Mouse (Mus musculus): ENCODE data around the gene Tnfrsf14. TPM values are rescaled to one million over a fixed set of nuclear protein-coding genes. Genes with fewer than 3 reads are reported as not detected.

The Tnfrsf14 gene
- polyA plus RNA-seq, 1 experiment from 2014 or later, result not detected

DNA sequence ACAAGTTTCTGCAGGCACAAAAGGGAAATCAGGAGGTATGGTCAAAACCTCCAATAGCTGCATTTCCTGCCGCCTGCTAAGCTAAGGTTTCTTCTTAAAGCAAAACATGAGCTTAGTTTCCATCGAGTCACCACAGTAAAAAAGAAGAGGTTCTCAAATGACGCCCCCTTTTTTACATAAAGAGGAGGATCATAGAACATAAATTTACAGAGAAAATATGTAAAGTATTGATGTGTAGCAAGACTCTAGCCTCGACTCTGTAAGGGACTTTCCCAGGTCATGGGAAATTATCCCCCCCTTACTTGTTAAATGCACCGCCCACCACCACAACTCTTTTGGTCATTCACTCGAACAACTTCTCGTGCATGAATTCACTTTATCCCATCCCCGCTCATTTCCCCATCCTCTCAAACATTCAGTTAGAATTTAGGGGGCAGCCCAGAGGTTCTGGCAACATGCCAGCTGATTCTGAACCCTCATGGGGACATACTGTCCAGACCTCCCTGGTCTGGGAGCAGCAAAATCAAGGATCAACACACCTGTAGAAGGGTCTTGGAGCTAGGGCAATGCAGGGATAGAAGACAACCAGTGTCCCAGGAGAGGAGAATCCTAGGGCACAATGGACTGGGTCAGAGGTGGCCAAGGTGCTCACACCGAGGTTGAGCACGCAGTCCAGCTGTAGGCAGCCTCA is 14.4 kb upstream of the Tnfrsf14 start:
- Histone ChIP-seq H3K4me2 (ENCODE audit: low read length) (no peak overlapping the region), H3K27ac (replicated peaks; ENCODE audit: low read depth, low read length) (no peak overlapping the region), H3K9me3 (ENCODE audit: control insufficient read depth, low read length) (no peaks in the 10 kb centered on the region), H3K4me1 (ENCODE audit: control insufficient read depth, insufficient read depth, low read length) (peaks cover 14% of the 10 kb centered on the region; the same call in 1 of the 2 replicates), H3K9ac (replicated peaks; ENCODE audit: low read length) (no peak overlapping the region), H3K4me3 (replicated peaks; ENCODE audit: low read depth, low read length) (no peak overlapping the region), H3K27me3 (ENCODE audit: control insufficient read depth, insufficient read depth, low read length) (no peaks in the 10 kb centered on the region), H3K36me3 (ENCODE audit: control insufficient read depth, insufficient read depth, low read length) (no peaks in the 10 kb centered on the region)
- DNase-seq, result no peak
- ATAC-seq (ENCODE audit: low FRiP score, low TSS enrichment), result no peak
- 95% methylated on average over 10 of the region's 10 CpGs for WGBS

DNA sequence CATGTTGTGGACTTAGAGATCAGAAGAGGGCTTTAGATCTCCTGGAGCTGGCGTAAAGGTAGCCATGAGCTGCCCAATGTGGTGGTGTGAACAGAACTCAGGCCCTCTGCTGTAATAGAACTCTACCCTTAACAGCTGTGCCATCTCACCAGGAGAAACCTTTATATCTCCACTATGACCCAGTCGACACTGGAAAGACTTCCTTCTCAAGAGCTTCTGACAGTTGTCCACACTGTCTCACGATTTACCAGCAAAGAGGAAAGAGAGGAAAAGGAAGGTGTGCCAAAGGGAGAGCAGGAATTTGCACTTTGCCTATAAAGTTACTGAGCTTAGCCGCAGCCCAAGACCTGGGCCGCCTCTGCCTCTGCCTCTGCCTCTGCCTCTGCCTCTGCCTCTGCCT is 13.5 kb upstream of the Tnfrsf14 start:
- Histone ChIP-seq H3K9me3 (ENCODE audit: control insufficient read depth, low read length) (no peaks in the 10 kb centered on the region), H3K4me2 (ENCODE audit: low read length) (no peak overlapping the region), H3K4me1 (ENCODE audit: control insufficient read depth, insufficient read depth, low read length) (peaks cover 14% of the 10 kb centered on the region; the same call in 1 of the 2 replicates), H3K9ac (replicated peaks; ENCODE audit: low read length) (no peak overlapping the region), H3K4me3 (replicated peaks; ENCODE audit: low read depth, low read length) (no peak overlapping the region), H3K36me3 (ENCODE audit: control insufficient read depth, insufficient read depth, low read length) (no peaks in the 10 kb centered on the region), H3K27me3 (ENCODE audit: control insufficient read depth, insufficient read depth, low read length) (no peaks in the 10 kb centered on the region), H3K27ac (replicated peaks; ENCODE audit: low read depth, low read length) (no peak overlapping the region)
- ATAC-seq (ENCODE audit: low FRiP score, low TSS enrichment) (no peak), DNase-seq (no peak)
- 88% methylated on average over 5 of the region's 5 CpGs for WGBS

DNA sequence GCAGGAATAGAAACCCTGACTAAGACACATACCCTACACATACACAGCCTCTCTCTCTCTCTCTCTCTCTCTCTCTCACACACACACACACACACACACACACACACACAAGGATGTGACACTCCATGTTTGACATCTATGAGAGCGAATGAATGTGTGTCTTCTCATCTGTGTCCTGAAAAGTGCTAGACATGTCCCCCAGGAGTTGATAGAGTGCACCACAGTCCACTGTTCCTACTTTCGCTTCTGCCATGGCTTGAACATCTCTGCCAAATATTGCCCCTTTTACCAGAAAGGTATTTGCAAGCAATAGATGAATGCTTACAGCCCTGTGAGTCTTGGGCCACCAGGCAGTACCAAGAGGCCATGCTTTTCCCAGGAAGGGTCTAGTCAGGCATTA is 11.8 kb upstream of the Tnfrsf14 start:
- Histone ChIP-seq H3K4me1 (ENCODE audit: control insufficient read depth, insufficient read depth, low read length) (no peaks in the 10 kb centered on the region), H3K9me3 (ENCODE audit: control insufficient read depth, low read length) (no peaks in the 10 kb centered on the region), H3K27me3 (ENCODE audit: control insufficient read depth, insufficient read depth, low read length) (no peaks in the 10 kb centered on the region), H3K36me3 (ENCODE audit: control insufficient read depth, insufficient read depth, low read length) (no peaks in the 10 kb centered on the region), H3K27ac (replicated peaks; ENCODE audit: low read depth, low read length) (no peak overlapping the region), H3K9ac (replicated peaks; ENCODE audit: low read length) (no peak overlapping the region), H3K4me3 (replicated peaks; ENCODE audit: low read depth, low read length) (no peak overlapping the region), H3K4me2 (ENCODE audit: low read length) (no peak overlapping the region)
- WGBS, result 91% methylated on average over 2 of the region's 2 CpGs
- DNase-seq, result no peak
- no peak for ATAC-seq (ENCODE audit: low FRiP score, low TSS enrichment)

DNA sequence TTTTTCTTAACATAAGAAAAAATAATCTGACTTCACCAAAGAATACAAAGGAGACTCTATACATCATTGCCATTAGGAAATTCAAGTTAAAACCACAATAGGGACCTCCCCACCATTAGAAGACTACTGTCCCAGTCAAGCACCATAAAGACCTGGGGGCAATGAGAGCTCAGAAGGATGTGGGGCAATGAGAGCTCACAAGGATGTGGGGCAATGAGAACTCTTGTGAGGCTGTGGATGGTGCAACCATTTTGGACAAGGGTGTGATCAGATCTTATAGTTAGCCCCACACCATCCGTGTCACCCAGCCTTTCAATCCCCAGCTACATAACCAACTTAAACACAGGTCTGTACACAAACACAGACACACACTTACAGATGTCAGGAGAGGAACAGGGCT is 9.4 kb upstream of the Tnfrsf14 start:
- H3K9ac ChIP-seq (replicated peaks; ENCODE audit: low read length), result no peak overlapping the region
- WGBS, result 85% methylated on average over 1 of the region's 1 CpGs

DNA sequence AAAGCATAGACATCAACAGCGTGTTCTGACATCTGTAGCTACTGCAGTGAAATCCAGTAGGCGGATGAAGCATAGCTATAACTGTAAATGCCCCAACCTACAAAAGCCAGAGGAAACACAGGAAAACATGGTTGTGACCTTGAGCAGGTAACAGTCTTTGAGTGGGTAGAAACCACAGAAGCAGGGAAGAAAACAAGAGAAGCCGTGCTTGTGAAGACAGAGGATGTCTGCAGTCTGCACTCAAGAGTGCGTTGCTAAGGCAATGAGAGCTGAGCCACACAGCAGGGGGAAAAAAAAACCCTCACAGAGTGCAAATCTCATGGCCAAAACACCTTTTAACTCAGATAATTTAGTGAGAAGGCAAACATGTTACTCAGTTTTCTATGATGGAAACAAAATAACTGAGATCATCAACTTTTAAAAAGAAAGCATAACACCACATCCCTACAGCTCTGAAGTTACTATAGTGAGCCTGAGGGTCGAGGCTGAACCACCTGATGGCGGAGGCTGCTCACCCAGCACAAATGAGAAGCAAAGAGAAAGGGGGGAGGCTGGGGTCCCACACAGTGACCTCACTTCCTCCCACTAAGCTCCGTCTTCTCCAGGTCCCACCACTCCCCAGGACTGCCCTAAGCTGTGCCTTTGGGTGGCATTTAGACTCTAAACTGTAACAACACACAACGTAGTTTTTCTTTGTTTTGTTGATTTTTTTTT is 8.3 kb upstream of the Tnfrsf14 start:
- H3K36me3 ChIP-seq (ENCODE audit: control insufficient read depth, insufficient read depth, low read length), result no peaks in the 10 kb centered on the region
- 42% methylated on average over 8 of the region's 8 CpGs for WGBS
- H3K4me3 ChIP-seq (replicated peaks; ENCODE audit: low read depth, low read length), result no peak overlapping the region
- no peaks in the 10 kb centered on the region for H3K27me3 ChIP-seq (ENCODE audit: control insufficient read depth, insufficient read depth, low read length)
- H3K9me3 ChIP-seq (ENCODE audit: control insufficient read depth, low read length), result no peaks in the 10 kb centered on the region
- no peaks in the 10 kb centered on the region; the same call in 1 of the 2 replicates for H3K4me1 ChIP-seq (ENCODE audit: control insufficient read depth, insufficient read depth, low read length)
- DNase-seq (no peak), ATAC-seq (ENCODE audit: low FRiP score, low TSS enrichment) (no peak)
- H3K9ac ChIP-seq (replicated peaks; ENCODE audit: low read length), result no peak overlapping the region
- no peak overlapping the region for H3K27ac ChIP-seq (replicated peaks; ENCODE audit: low read depth, low read length)
- no peak overlapping the region for H3K4me2 ChIP-seq (ENCODE audit: low read length)

More for the DNA sequence above, 9.4 kb upstream of the Tnfrsf14 start:
- no peaks in the 10 kb centered on the region for H3K27me3 ChIP-seq (ENCODE audit: control insufficient read depth, insufficient read depth, low read length)
- H3K4me3 ChIP-seq (replicated peaks; ENCODE audit: low read depth, low read length), result no peak overlapping the region
- ATAC-seq (ENCODE audit: low FRiP score, low TSS enrichment) (no peak), DNase-seq (no peak)
- H3K27ac ChIP-seq (replicated peaks; ENCODE audit: low read depth, low read length), result no peak overlapping the region
- no peaks in the 10 kb centered on the region for H3K36me3 ChIP-seq (ENCODE audit: control insufficient read depth, insufficient read depth, low read length)
- no peaks in the 10 kb centered on the region; the same call in 1 of the 2 replicates for H3K4me1 ChIP-seq (ENCODE audit: control insufficient read depth, insufficient read depth, low read length)
- no peak overlapping the region for H3K4me2 ChIP-seq (ENCODE audit: low read length)
- no peaks in the 10 kb centered on the region for H3K9me3 ChIP-seq (ENCODE audit: control insufficient read depth, low read length)

DNA sequence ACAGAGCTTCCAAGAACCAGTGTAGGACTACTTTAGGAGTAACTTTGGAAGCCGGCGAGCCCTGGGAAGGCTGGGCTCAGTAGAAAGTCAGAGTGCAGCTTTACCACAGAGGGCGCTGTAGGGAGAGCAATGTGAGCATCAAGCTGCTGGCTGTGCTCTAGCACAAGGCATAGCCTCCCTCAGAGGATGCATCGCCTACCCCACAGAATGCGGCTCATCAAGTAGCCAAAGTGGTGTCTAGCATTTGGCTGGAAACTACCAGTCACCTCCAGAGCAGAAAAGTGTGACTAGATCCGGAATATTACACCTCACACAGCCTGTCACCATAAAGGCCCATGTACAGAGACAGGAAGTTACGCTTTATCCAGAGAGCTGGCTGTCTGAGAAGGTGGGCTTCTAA is 7.4 kb upstream of the Tnfrsf14 start:
- Histone ChIP-seq H3K27me3 (ENCODE audit: control insufficient read depth, insufficient read depth, low read length) (no peaks in the 10 kb centered on the region), H3K36me3 (ENCODE audit: control insufficient read depth, insufficient read depth, low read length) (no peaks in the 10 kb centered on the region), H3K9me3 (ENCODE audit: control insufficient read depth, low read length) (no peaks in the 10 kb centered on the region), H3K9ac (replicated peaks; ENCODE audit: low read length) (no peak overlapping the region), H3K4me2 (ENCODE audit: low read length) (no peak overlapping the region), H3K4me3 (replicated peaks; ENCODE audit: low read depth, low read length) (no peak overlapping the region), H3K4me1 (ENCODE audit: control insufficient read depth, insufficient read depth, low read length) (no peaks in the 10 kb centered on the region; the same call in 1 of the 2 replicates), H3K27ac (replicated peaks; ENCODE audit: low read depth, low read length) (no peak overlapping the region)
- no peak for ATAC-seq (ENCODE audit: low FRiP score, low TSS enrichment)
- no peak for DNase-seq
- 80% methylated on average over 7 of the region's 7 CpGs for WGBS

DNA sequence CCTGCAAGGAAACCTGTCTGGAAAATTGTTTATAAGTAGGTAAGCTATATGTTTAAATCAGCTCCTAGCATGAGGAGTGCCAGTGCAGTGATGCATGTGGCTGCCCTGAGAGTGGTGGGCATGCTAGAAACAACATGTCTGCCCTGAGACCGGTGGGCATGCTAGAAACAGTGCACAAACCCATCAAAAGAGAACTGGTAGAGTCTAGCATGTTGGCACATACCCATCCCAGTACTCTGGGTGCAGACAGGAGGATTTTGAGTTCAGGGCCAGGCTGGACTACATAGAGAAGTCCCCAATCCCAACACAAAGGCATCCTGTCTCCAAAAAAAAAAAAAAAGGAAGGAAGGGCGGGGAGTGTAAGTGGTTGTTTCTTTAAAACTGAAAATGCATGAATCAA is 6.4 kb upstream of the Tnfrsf14 start:
- WGBS, result 95% methylated on average over 2 of the region's 2 CpGs
- H3K9ac ChIP-seq (replicated peaks; ENCODE audit: low read length), result no peak overlapping the region
- no peak overlapping the region for H3K4me3 ChIP-seq (replicated peaks; ENCODE audit: low read depth, low read length)
- DNase-seq, result no peak
- H3K4me2 ChIP-seq (ENCODE audit: low read length), result no peak overlapping the region
- H3K27ac ChIP-seq (replicated peaks; ENCODE audit: low read depth, low read length), result no peak overlapping the region
- H3K36me3 ChIP-seq (ENCODE audit: control insufficient read depth, insufficient read depth, low read length), result no peaks in the 10 kb centered on the region
- no peaks in the 10 kb centered on the region for H3K9me3 ChIP-seq (ENCODE audit: control insufficient read depth, low read length)
- ATAC-seq (ENCODE audit: low FRiP score, low TSS enrichment), result no peak
- no peaks in the 10 kb centered on the region for H3K27me3 ChIP-seq (ENCODE audit: control insufficient read depth, insufficient read depth, low read length)
- H3K4me1 ChIP-seq (ENCODE audit: control insufficient read depth, insufficient read depth, low read length), result no peaks in the 10 kb centered on the region; the same call in 1 of the 2 replicates

DNA sequence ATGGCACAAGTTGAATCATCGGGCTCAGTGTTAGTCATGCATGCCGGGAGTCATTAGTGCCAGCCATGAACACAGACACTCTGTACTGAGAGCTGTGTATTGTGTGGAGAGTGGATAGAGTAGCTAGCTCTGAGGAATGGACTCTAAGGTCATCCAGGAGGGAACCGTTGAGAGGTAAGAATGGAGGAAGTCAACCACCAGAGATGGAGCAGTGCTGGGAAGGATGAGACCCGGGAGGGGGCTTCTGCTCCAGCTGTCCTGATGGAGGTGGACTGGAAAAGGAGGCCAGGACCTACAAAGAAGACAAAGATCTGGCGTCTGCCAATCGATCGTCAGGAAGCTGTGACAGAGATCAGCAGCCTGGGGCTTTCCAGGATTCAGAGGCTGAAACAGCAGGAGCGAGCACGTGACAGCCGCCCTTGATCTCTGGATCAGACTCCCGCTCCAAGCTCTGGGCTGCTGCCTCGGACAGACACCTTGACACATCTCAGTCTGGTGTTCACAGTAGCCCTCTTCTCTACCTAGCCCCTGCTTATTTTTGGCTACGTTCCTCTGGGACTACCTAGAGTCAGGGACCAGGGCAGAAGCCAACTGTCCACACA is 5.0 kb upstream of the Tnfrsf14 start:
- Histone ChIP-seq H3K9me3 (ENCODE audit: control insufficient read depth, low read length) (no peaks in the 10 kb centered on the region), H3K27ac (replicated peaks; ENCODE audit: low read depth, low read length) (no peak overlapping the region), H3K4me2 (ENCODE audit: low read length) (no peak overlapping the region), H3K27me3 (ENCODE audit: control insufficient read depth, insufficient read depth, low read length) (no peaks in the 10 kb centered on the region), H3K4me1 (ENCODE audit: control insufficient read depth, insufficient read depth, low read length) (no peaks in the 10 kb centered on the region; the same call in 1 of the 2 replicates), H3K4me3 (replicated peaks; ENCODE audit: low read depth, low read length) (no peak overlapping the region), H3K9ac (replicated peaks; ENCODE audit: low read length) (no peak overlapping the region; the same call in 1 of the 2 replicates), H3K36me3 (ENCODE audit: control insufficient read depth, insufficient read depth, low read length) (no peaks in the 10 kb centered on the region)
- no peak for DNase-seq
- no peak for ATAC-seq (ENCODE audit: low FRiP score, low TSS enrichment)
- 50% methylated on average over 13 of the region's 13 CpGs for WGBS

Measured in midbrain, embryonic 14.5 days (tissue).